Mouse (Mus musculus) adrenal gland, adult 10 weeks (tissue): ENCODE data around the gene Pms2. TPM values are rescaled to one million over a fixed set of nuclear protein-coding genes. Genes with fewer than 3 reads are reported as not detected.

ENCODE experiments used
- polyA plus RNA-seq: library from polyadenylated mRNA; stranded (reverse); fragments of 350-450 nt; fragmentation: Illumina TruSeq; extraction: RNeasy Lipid Tissue Mini Kit (QIAGEN cat#74804); gene quantifications from one replicate; pipeline ENCODE4 v1.2.3, GENCODE M21; 2014; ENCODE audit warnings: low read depth, low replicate concordance

The Pms2 gene
- 18.7 TPM for polyA plus RNA-seq

GRCm38 (mm10) chr5:143909417-143910400 lies at the start of gene Pms2, which contains the start of gene Aimp2:
TSS of gene Pms2 (plus strand) at chr5:143909964.
TSS of gene Aimp2 (minus strand) at chr5:143909847.

DNA sequence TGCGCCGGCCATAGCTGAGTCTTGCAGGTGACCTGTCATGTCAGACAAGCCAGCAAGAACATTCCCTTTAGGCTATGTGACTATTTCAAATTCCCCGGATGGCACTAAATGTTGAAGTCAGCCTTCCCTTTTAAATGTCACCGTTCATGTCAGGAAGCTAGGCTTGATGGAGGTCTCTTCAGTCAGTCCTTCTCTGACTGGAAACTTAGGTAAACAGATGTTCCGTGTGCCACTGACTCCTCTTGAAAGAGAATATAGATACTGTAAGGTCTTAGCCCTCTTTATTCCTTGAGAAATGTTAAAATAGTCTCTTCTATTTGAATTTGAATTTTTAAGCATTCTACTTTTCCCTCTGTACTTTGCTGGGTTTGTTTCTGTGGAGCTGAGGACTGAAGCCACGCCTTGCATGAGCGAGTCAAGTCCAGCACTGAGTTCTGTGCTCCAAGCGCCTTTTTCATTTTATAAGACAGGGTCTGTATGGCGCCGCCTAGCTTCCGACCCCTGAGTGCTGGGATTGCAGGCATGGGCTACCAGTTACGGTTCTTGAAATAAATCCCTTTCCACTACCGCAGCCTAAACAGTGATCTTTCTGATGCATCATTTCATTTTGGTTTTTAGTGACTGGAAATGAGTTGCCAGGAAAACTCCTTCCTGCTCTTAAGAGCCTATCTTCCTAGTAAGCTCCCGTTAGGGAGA lies 12.0 kb upstream of the Pms2 start, which contains the start of gene Ankrd61:
Gene Ankrd61 (minus strand): TSS at position 51 of the 696 bp plus-strand sequence.

DNA sequence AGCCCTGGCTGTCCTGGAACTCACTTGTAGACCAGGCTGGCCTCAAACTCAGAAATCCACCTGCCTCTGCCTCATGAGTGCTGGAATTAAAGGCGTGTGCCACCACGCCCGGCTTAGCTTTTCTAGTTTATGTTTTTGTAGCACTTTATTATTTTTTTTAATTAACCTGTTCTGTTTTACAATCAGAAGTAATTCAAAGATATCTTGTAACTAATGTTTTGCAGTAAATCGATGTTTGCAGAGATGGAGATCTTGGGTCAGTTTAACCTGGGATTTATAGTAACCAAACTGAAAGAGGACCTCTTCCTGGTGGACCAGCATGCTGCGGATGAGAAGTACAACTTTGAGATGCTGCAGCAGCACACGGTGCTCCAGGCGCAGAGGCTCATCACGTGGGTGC lies 18.1 kb downstream of the Pms2 start, which contains the start of gene Gm42421:
Gene Gm42421 (plus strand): TSS at position 301 of the 400 bp plus-strand sequence.

GRCm38 (mm10) chr5:143932831-143933230 lies 23.1 kb downstream of the Pms2 start, which contains the start of gene Rsph10b:
TSS of gene Rsph10b (plus strand) at chr5:143933035.

Other genes starting within 250 kb of the Pms2 start
- gene Usp42, start 177.7 kb upstream of the Pms2 start, polyA plus RNA-seq = 11.0 TPM
- gene Eif2ak1, start 92.2 kb upstream of the Pms2 start, polyA plus RNA-seq = 62.3 TPM
- gene Ankrd61, start 12.3 kb upstream of the Pms2 start, polyA plus RNA-seq = not detected
- 7.9 TPM for gene Aimp2, start 117 bp upstream of the Pms2 start, polyA plus RNA-seq
- gene Gm42421, start 18.2 kb downstream of the Pms2 start, polyA plus RNA-seq = not detected
- gene Rsph10b, start 23.1 kb downstream of the Pms2 start, polyA plus RNA-seq = 1.2 TPM
- gene Ccz1, start 104.9 kb downstream of the Pms2 start, polyA plus RNA-seq = 156 TPM
- gene Ocm, start 116.7 kb downstream of the Pms2 start, polyA plus RNA-seq = not detected
- 12.8 TPM for gene Lmtk2, start 190.5 kb downstream of the Pms2 start, polyA plus RNA-seq